Mouse (Mus musculus) stomach, embryonic 14.5 days (tissue): ENCODE measurements around the gene Ctnna3. TPM values are rescaled to one million over a fixed set of nuclear protein-coding genes. Genes with fewer than 3 reads are reported as not detected.

ENCODE experiments used
- ATAC-seq: fragments of 200-750 bp; cut with Nextera tagmentation; 2 replicates; pipeline ENCODE4 v1.8.0; 2017; ENCODE audit warnings: low read depth, moderate TSS enrichment; ENCODE audit not compliant: insufficient number of reproducible peaks, insufficient read depth, low FRiP score
- H3K27ac ChIP-seq: fragments of 300-500 bp; sonication (generic); 2 replicates; pipeline ENCODE4 v1.5.1; 2014; ENCODE audit warnings: mild to moderate bottlenecking, low read length, moderate library complexity, mixed read lengths
- H3K27me3 ChIP-seq: fragments of 300-500 bp; sonication (generic); 2 replicates; pipeline ENCODE4 v1.6.1; 2014; ENCODE audit warnings: low read length, control low read depth, mixed read lengths; ENCODE audit not compliant: control insufficient read depth, insufficient read depth
- H3K36me3 ChIP-seq: fragments of 300-500 bp; sonication (generic); 2 replicates; pipeline ENCODE4 v1.6.1; 2014; ENCODE audit warnings: mild to moderate bottlenecking, control low read depth, low read length, moderate library complexity, mixed read lengths; ENCODE audit not compliant: control insufficient read depth, insufficient read depth
- H3K4me1 ChIP-seq: fragments of 300-500 bp; sonication (generic); 2 replicates; pipeline ENCODE4 v1.6.1; 2014; ENCODE audit warnings: low read length, control low read depth, mixed read lengths; ENCODE audit not compliant: control insufficient read depth, insufficient read depth
- H3K4me2 ChIP-seq: fragments of 300-500 bp; sonication (generic); replicated peaks from 2 replicates; pipeline ENCODE4 v1.6.1; 2014; ENCODE audit warnings: low read depth, low read length, control low read depth
- H3K4me3 ChIP-seq: fragments of 300-500 bp; sonication (generic); 2 replicates; pipeline ENCODE4 v1.5.1; 2014; ENCODE audit warnings: low read depth, low read length, control low read depth
- H3K9ac ChIP-seq: fragments of 300-500 bp; sonication (generic); replicated peaks from 2 replicates; pipeline ENCODE4 v1.6.1; 2014; ENCODE audit warnings: low read depth, mild to moderate bottlenecking, control low read depth, low read length, moderate library complexity, mixed read lengths
- H3K9me3 ChIP-seq: fragments of 300-500 bp; sonication (generic); 2 replicates; pipeline ENCODE4 v1.6.1; 2016; ENCODE audit warnings: low read depth, low read length, control low read depth; ENCODE audit not compliant: control insufficient read depth
- WGBS: fragments of 180-500 bp; shearing (Covaris S2); extraction: QIAGEN DNeasy Blood & Tissue Kit; methylation state at CpG from one replicate; pipeline ENCODE4 v1.1.7; 2014; 5-methylcytosine and 5-hydroxymethylcytosine counted together
- polyA plus RNA-seq: library from polyadenylated mRNA; unstranded; fragments of >200 nt; fragmentation: Nextera tagmentation; extraction: Ambion mirVana; gene quantifications from 2 replicates; pipeline ENCODE4 v1.2.1, GENCODE M21; 2014

Gene Ctnna3
- polyA plus RNA-seq, 1 experiment from 2014 or later = 0.78 TPM

DNA sequence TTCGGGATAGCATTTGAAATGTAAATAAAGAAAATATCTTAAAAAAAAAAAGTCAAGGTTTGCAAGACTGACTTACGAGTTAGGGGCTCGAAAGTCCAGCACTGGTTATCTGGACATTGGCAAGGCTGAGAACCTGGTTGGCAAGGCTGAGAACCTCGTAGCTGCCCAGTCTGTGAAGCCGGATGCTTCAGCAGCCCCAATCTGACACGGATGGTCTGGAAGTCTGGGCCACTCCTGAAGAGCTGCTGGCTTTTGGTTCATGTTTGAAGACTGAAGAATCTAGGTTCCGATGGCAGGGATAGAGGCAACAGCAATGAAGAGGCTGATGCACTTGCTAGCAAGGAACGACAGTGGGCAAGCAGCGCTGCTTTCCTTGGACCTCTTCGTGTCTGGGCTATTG is 339.0 kb downstream of the Ctnna3 start:
- Histone ChIP-seq H3K27ac (no peak overlapping the region), H3K9me3 (no peaks in the 10 kb centered on the region), H3K9ac (no peak overlapping the region), H3K36me3 (no peaks in the 10 kb centered on the region), H3K4me3 (no peak overlapping the region), H3K4me2 (no peak overlapping the region), H3K4me1 (no peaks in the 10 kb centered on the region), H3K27me3 (no peaks in the 10 kb centered on the region)
- WGBS = 90% methylated on average over 10 of the region's 10 CpGs
- ATAC-seq = no peak

DNA sequence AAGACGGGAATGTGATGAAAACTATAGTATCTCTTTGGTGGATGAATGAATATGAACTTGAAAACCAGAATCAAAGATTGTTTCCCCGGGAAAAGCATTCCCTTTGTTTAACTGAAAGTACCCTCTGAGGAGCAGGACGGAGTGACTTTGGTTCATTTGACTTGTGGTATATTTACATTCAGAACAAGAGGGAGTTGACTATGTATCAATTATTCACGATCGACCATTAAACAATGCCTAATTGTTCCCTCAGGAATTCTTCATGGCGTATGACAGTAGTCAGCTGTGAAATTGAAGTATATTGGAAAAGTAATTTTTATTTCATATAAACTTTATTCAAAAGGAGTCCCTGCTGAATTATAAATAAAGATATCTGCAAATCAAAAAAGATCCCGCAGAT is 341.8 kb downstream of the Ctnna3 start:
- Histone ChIP-seq H3K9ac (no peak overlapping the region), H3K27ac (no peak overlapping the region), H3K4me2 (no peak overlapping the region), H3K27me3 (no peaks in the 10 kb centered on the region), H3K4me3 (no peak overlapping the region), H3K4me1 (no peaks in the 10 kb centered on the region), H3K36me3 (no peaks in the 10 kb centered on the region), H3K9me3 (no peaks in the 10 kb centered on the region)
- no peak for ATAC-seq
- WGBS = 70% methylated on average over 7 of the region's 7 CpGs

DNA sequence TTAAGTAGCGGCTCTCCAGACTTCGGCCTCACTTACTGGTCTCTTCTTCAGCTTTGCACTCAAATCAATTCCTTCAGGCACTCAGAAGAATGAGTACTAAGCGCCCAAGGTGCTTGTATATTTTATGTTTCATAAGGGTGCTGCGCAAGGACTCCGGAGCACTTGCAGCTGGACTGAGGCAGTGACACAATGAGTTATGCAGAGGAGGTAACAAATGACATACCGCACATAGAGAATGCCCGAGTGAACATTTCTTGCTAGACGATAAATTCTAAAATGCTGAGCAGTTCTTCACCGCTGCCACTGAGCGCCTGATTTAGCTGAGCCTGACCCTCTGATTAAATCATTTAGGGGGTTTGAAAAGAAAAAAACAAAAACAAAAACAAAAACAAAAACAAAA is 342.2 kb downstream of the Ctnna3 start:
- no peak overlapping the region for H3K9ac ChIP-seq
- no peaks in the 10 kb centered on the region for H3K36me3 ChIP-seq
- no peak overlapping the region for H3K4me2 ChIP-seq
- no peak for ATAC-seq
- H3K27me3 ChIP-seq = no peaks in the 10 kb centered on the region
- H3K4me3 ChIP-seq = no peak overlapping the region
- no peaks in the 10 kb centered on the region for H3K9me3 ChIP-seq
- H3K4me1 ChIP-seq = no peaks in the 10 kb centered on the region
- no peak overlapping the region for H3K27ac ChIP-seq
- 81% methylated on average over 10 of the region's 10 CpGs for WGBS

DNA sequence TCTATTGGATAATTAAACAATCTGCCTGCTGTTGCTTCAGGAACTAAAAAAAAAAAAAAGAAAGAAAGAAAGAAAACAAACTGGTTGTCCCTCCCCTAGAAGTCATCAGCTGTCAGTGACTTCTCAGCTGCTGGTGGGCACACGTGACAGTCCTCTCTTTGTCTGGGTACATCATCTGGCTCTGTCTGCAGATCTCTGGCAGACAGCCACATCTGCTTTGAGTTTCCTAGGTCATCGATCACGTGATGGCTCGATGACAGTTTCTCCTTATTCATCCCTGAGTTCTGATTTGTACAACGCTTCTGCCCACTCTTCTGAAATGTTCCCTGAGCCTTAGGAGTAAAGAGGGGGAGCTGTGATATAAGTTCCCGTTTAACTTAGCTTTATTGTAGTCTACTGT is 352.1 kb downstream of the Ctnna3 start:
- Histone ChIP-seq H3K4me3 (no peak overlapping the region), H3K4me1 (no peaks in the 10 kb centered on the region)
- WGBS = 83% methylated on average over 6 of the region's 6 CpGs

DNA sequence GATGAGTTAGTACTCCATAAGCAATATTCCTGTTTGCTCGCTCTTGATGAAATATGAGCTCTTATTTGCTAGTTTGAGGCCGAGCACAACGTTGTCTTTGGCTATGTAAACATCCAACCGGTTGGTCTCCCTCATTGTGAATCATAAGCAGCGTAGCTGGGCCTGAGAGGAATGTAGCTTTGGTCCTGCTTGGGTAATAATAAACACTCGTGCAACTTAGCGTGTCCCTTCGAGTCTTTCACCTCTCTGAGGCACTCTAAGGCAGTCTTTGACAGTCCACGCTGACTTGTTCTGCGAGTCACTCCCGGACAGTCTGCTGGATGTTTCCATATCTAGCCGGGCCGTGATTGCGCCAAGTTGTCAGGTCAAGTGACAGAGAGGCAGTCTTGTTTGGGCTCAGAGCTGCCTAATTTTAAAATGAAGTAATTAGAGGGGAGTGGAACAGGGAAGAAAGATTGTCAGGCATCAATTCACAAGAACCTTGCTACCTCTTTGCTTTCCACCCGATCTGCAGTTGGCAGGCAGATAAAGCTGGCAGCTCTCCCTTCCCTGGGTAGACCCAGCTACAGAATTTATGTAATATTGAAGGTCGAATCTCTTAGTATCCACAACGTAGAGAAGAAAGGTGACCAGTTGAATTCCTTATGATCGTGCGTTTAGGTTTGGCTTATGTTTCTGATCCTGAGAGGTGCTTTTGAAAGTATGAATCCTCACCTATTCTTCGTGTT is 355.1 kb downstream of the Ctnna3 start:
- Histone ChIP-seq H3K9ac (no peak overlapping the region), H3K27ac (no peak overlapping the region), H3K4me2 (no peak overlapping the region), H3K9me3 (no peaks in the 10 kb centered on the region), H3K36me3 (no peaks in the 10 kb centered on the region), H3K27me3 (no peaks in the 10 kb centered on the region), H3K4me3 (no peak overlapping the region), H3K4me1 (no peaks in the 10 kb centered on the region)
- WGBS = 63% methylated on average over 20 of the region's 20 CpGs
- no peak for ATAC-seq

More for the DNA sequence above, 352.1 kb downstream of the Ctnna3 start:
- H3K27ac ChIP-seq = no peak overlapping the region
- H3K9ac ChIP-seq = no peak overlapping the region
- H3K4me2 ChIP-seq = no peak overlapping the region
- ATAC-seq = no peak
- no peaks in the 10 kb centered on the region for H3K27me3 ChIP-seq
- no peaks in the 10 kb centered on the region for H3K9me3 ChIP-seq
- H3K36me3 ChIP-seq = no peaks in the 10 kb centered on the region

DNA sequence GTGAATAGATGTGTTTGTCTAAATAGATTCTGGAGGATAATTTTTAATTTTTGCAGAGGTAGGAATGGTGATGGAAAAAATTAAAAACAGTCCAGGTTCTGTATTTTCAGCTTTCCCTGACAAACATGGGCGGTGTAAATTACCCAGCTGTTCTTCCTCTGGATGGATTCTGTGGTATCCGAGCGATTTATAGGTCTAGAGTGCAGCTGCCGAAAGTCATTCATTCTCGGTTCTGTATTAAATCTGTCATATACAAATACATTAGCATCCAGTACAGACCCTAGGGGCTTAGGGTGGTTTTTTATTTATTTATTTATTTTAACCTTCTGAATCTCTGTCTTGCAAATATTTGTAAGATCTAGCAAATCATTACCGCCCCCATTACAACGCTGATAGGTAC is 356.5 kb downstream of the Ctnna3 start:
- Histone ChIP-seq H3K4me2 (no peak overlapping the region), H3K36me3 (no peaks in the 10 kb centered on the region), H3K9ac (no peak overlapping the region), H3K4me1 (no peaks in the 10 kb centered on the region), H3K27ac (no peak overlapping the region), H3K9me3 (no peaks in the 10 kb centered on the region), H3K4me3 (no peak overlapping the region), H3K27me3 (no peaks in the 10 kb centered on the region)
- WGBS = 60% methylated on average over 7 of the region's 7 CpGs
- ATAC-seq = no peak

DNA sequence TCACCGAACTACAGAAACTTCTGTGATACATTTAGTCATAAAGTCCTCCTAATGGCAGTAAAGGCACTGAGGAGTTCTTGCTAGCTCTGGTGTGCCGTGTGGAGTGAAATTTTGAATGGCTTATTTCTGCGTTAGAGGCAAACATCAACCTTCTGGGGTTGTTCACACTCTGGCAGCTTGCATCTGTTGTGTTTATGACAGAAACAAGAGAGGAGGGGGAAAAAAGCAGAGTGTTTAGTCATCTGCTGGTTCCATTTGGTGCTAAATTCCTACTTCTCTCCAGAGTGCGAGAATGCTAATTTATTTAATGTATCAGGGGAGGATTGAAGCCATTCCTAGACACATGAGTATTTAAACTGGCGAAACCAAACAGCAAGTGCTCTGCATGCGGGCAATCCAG is 374.0 kb downstream of the Ctnna3 start:
- H3K36me3 ChIP-seq = no peaks in the 10 kb centered on the region
- no peaks in the 10 kb centered on the region for H3K27me3 ChIP-seq
- 79% methylated on average over 6 of the region's 6 CpGs for WGBS
- no peak for ATAC-seq
- H3K9ac ChIP-seq = no peak overlapping the region
- H3K27ac ChIP-seq = no peak overlapping the region
- no peak overlapping the region for H3K4me3 ChIP-seq
- H3K9me3 ChIP-seq = no peaks in the 10 kb centered on the region
- H3K4me1 ChIP-seq = no peaks in the 10 kb centered on the region
- H3K4me2 ChIP-seq = no peak overlapping the region

DNA sequence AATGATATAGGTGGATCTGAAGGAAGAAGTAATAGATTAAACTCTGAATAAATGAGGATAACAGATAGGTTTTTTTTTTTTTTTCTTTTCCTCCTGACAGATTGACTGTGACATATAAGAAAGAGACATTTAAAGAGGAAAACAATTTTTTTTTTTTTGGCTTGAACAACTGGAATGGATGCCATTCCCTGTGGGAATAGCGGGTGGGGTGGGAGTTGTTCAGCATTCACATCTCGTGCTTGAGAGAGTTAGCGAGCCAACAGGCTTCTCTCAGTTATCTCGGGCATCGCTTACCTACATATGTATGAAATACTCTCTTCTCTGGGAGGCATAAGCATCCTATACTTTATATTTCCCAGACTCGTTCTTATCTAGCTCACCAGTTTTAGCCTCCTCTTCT is 375.7 kb downstream of the Ctnna3 start:
- H3K27ac ChIP-seq = no peak overlapping the region
- no peak overlapping the region for H3K4me3 ChIP-seq
- H3K36me3 ChIP-seq = no peaks in the 10 kb centered on the region
- 94% methylated on average over 6 of the region's 6 CpGs for WGBS
- no peaks in the 10 kb centered on the region for H3K27me3 ChIP-seq
- H3K9me3 ChIP-seq = no peaks in the 10 kb centered on the region
- ATAC-seq = no peak
- no peak overlapping the region for H3K9ac ChIP-seq
- H3K4me1 ChIP-seq = no peaks in the 10 kb centered on the region
- no peak overlapping the region for H3K4me2 ChIP-seq

DNA sequence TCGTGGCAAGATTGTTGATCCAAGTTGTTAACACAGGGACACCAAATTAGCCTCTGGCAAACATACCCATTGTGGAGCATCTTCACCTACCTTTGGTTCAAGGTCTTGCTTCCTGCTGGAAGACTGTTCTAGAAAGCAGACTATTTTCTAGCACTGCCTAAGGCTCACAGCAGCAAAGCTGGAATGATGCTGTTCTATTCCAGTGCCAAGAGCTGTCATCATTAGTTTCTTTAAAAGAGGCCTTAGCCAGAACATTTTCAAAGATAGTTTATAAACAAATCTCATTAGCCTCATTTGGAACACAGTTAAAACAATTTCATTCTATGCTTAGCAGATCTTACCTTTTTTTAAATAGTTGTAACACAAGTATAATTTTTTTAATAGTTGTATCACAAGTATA is 376.4 kb downstream of the Ctnna3 start:
- WGBS = 68% methylated on average over 1 of the region's 1 CpGs
- Histone ChIP-seq H3K4me3 (no peak overlapping the region), H3K4me2 (no peak overlapping the region), H3K27me3 (no peaks in the 10 kb centered on the region), H3K9me3 (no peaks in the 10 kb centered on the region), H3K4me1 (no peaks in the 10 kb centered on the region), H3K27ac (no peak overlapping the region), H3K9ac (no peak overlapping the region), H3K36me3 (no peaks in the 10 kb centered on the region)
- no peak for ATAC-seq
